Mouse (Mus musculus) liver, adult 2 months (tissue): ENCODE data around the gene Disp2.

Experiments used
- CTCF ChIP-seq: fragments of 200-500 bp; IDR thresholded peaks from 2 replicates; pipeline ENCODE4 v1.5.1; 2011; ENCODE audit warnings: low read depth, low read length, control low read depth
- POLR2A ChIP-seq: fragments of 200-500 bp; IDR thresholded peaks from 2 replicates; pipeline ENCODE4 v1.6.1; 2011; ENCODE audit warnings: low read length, control low read depth; ENCODE audit not compliant: insufficient read depth; ENCODE audit errors: extremely low read depth

- TF ChIP-seq POLR2A (no peak), CTCF (no peak)
Observed at GRCm38 (mm10) chr2:118791591-118792258, 12.2 kb downstream of the Disp2 start.
